Mouse (Mus musculus): ENCODE data around the gene Eif4a1.
"Not testable (repeated sequence)": the region's sequence is repeated elsewhere in the genome, so short reads cannot be mapped to it uniquely, and the experiment has no call there.

The Eif4a1 gene

GRCm38 (mm10) chr11:69632284-69633089 lies 39.7 kb downstream of the Eif4a1 start, which contains the start of gene Fxr2:
Fxr2 (plus strand) TSS chr11:69632990.
- peak; percentile 100 for DNase-seq

GRCm38 (mm10) chr11:69629802-69630201 lies 42.4 kb downstream of the Eif4a1 start:
- peak; percentile 49 for DNase-seq

DNA sequence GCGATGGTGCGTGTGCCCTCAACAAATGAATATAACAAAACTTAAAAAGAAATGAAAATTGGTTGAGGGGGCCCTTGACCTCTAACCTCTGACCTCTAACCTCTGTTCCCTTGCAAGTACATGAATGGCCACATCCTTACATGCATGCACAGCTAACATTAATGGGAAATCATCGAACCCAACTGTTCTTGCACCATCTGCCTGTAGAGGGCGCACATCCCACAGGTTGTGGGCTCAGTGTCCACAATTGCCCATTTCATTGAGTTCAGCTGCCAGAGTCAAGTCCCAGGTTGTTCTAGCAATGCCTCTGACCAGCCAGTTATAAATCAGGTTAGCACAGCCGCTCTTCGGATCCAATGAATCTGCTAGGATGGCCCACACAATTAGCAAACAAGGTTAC lies 43.9 kb downstream of the Eif4a1 start:
- DNase-seq = peak; percentile 91

DNA sequence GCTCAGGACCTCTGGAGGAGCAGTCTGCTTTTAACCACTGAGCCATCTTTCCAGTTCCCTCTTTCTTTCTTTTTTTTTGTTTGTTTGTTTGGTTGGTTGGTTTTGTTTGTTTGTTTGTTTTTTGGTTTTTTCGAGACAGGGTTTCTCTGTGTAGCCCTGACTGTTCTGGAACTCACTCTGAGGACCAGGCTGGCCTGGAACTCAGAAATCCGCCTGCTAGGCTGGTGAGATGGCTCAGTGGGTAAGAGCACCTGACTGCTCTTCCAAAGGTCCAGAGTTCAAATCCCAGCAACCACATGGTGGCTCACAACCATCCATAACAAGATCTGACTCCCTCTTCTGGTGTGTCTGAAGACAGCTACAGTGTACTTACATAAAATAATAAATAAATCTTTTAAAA lies 47.9 kb downstream of the Eif4a1 start:
- not testable (repeated sequence) for DNase-seq

DNA sequence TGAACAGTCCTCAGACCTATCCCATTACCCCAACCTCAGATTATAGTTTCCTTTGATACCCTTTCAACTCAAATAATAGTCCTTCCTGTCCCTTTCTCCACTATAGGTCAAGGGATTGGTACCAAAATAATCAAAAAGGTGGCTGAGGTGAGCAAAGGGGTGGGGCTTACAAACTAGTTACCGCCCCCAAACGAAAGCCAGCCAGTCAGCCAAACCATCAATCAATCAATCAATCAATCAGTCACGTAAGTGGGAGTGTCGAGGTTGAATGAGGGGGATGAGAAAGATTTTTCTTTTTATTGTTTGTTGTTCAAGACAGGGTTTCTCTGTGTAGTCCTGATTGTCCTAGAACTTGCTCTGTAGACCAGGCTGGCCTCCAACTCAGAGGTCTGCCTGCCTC lies 49.2 kb downstream of the Eif4a1 start:
- no peak for DNase-seq

DNA sequence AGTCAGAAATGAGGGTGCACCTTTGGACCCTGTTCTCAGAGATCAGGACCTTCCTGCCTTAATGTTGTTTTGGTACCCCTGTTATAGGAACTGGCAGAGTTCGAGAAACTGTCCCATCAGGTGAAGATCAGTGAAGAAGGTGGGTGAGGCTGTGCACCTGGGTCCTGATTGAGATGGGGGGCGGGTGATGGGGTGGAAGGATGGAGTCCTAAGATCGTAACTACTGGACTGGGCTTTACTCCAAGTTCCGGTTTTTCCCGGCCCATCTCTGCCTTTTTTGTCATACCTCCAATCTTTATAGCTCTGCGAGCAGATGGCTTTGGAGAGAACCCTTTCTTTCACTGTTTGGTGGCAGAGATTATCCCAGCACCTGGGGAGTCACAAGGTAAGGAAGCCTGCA lies 49.8 kb downstream of the Eif4a1 start:
- DNase-seq = no peak

- peak; percentile 89 for DNase-seq
Observed at GRCm38 (mm10) chr11:69621571-69622268, 50.5 kb downstream of the Eif4a1 start, which contains the start of gene Sat2. Sat2 (plus strand) TSS chr11:69622024.

GRCm38 (mm10) chr11:69620394-69621081 lies 51.7 kb downstream of the Eif4a1 start:
- no peak for DNase-seq

- no peak for DNase-seq
Observed at GRCm38 (mm10) chr11:69617805-69618204, 54.4 kb downstream of the Eif4a1 start, which contains the start of gene Shbg. Shbg (minus strand) TSS chr11:69617905.
